Mouse (Mus musculus) cerebellum, adult 2 months (tissue): Measurements from ENCODE around the gene Chm. TPM values are rescaled to one million over a fixed set of nuclear protein-coding genes. Genes with fewer than 3 reads are reported as not detected.
"Not testable (repeated sequence)": the region's sequence is repeated elsewhere in the genome, so short reads cannot be mapped to it uniquely, and the experiment has no call there.

Experiments
- DNase-seq, 2 experiments: peaks; one replicate each; pipeline ENCODE4 v3.0.0; 2021
- H3K27ac ChIP-seq: fragments of 200-500 bp; 2 replicates; pipeline ENCODE4 v1.5.1; 2012; ENCODE audit warnings: low read length, control low read depth, inconsistent platforms; ENCODE audit not compliant: insufficient read depth
- H3K27me3 ChIP-seq: fragments of 200-500 bp; 2 replicates; pipeline ENCODE4 v1.6.1; 2012; ENCODE audit warnings: inconsistent platforms, mild to moderate bottlenecking, low read length, moderate library complexity; ENCODE audit not compliant: control insufficient read depth, insufficient read depth
- H3K4me1 ChIP-seq: fragments of 200-500 bp; 2 replicates; pipeline ENCODE4 v1.6.1; 2011; ENCODE audit warnings: low read length; ENCODE audit not compliant: control insufficient read depth, insufficient read depth
- H3K4me3 ChIP-seq: fragments of 200-500 bp; replicated peaks from 2 replicates; pipeline ENCODE3; 2011; ENCODE audit warnings: mild to moderate bottlenecking, low read depth, low read length, control low read depth; ENCODE audit not compliant: insufficient read depth
- CTCF ChIP-seq: fragments of 200-500 bp; IDR thresholded peaks from 2 replicates; pipeline ENCODE4 v1.5.1; 2011; ENCODE audit warnings: low read depth, mild to moderate bottlenecking, control low read depth, low read length, moderate library complexity, borderline replicate concordance; ENCODE audit not compliant: insufficient read depth
- POLR2A ChIP-seq: fragments of 200-500 bp; IDR thresholded peaks from 2 replicates; pipeline ENCODE4 v1.6.1; 2011; ENCODE audit warnings: low read length, control low read depth, borderline replicate concordance; ENCODE audit not compliant: insufficient read depth
- WGBS: fragments of 180-500 bp; shearing (Covaris S2); methylation state at CpG from one replicate; pipeline ENCODE4 v1.1.7; 2018; 5-methylcytosine and 5-hydroxymethylcytosine counted together
- polyA plus RNA-seq: library from polyadenylated mRNA; depleted of rRNA; stranded (reverse); fragments of >200 nt; gene quantifications from 2 replicates; pipeline ENCODE4 v1.2.3, GENCODE M21; 2012; rRNA removed

Gene Chm
- polyA plus RNA-seq: 11.8 and 13.7 TPM in 2 replicates

- no peaks in the 10 kb centered on the region for H3K27me3 ChIP-seq
- peak within 1 kb of the TSS; percentile 62 for H3K27ac ChIP-seq
- DNase-seq: peak; percentile 57 to 73
- H3K4me1 ChIP-seq: no peaks in the 10 kb centered on the region
- 8% methylated on average over 21 of the region's 21 CpGs for WGBS
- TF ChIP-seq CTCF (no peak), POLR2A (peak; percentile 33; the same call in 1 of the 2 replicates)
- peak within 1 kb of the TSS; percentile 95 for H3K4me3 ChIP-seq
These were observed at the start of gene Chm for GRCm38 (mm10) chrX:113185230-113185985. Gene Chm (minus strand): TSS chrX:113185517.

DNA sequence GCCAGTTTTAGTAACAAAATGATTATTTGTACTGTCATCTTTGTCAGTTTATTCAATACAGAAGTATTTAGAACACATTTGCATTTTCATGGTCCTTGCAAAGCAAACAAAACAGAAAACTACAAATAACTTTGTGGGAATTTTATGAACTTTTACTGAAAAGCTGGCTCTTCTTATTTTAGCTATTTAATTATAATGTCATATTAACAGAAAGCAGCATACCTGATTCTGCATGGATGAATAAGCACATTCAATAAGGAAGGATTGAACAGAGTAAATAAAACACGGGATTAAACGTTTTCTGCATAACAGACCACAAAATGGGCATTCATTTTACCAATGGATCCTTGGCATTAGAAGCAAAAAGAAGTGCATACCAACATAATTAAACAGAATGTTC lies 8.6 kb upstream of the Chm start:
- TF ChIP-seq POLR2A (no peak), CTCF (no peak)
- Histone ChIP-seq H3K4me3 (no peak overlapping the region), H3K4me1 (no peaks in the 10 kb centered on the region)

DNA sequence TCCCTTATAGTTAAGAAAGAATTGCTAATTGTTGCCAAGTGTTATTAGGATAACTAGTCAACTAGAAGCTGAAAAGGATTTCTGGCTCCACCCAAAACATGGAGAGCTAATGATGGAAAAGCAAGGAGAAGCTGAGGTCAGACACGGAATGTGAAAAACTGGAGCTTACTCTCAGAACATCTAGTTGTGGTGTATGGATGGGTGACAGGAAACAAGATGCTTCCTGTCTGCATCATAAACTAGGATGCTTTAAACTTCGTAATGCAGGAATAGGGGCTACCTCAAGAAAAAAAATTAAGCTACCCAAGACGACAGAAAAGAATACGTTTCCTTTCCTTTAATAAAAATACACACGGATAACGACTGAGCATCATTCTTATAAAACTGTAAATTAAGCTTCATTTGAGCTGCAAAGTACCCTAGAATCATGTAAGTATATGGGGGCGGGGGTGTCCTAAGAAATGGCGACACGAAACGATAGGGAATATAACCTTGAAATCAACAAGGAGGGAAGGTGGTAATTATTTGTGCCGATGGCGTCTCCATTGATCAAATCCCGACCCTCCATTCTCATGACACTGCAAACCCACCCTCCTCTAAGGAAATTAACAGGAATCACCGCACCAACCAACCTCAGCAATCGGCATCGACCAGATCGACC lies 618 bp downstream of the Chm start:
- TF ChIP-seq POLR2A: no peak
- TF ChIP-seq CTCF: no peak
- DNase-seq: peak in 1 of 2 experiments; percentile 4
- Histone ChIP-seq H3K4me3 (peak overlapping the region; percentile 95), H3K27ac (peak overlapping the region; percentile 62), H3K27me3 (no peaks in the 10 kb centered on the region), H3K4me1 (no peaks in the 10 kb centered on the region)
- 5% methylated on average over 17 of the region's 17 CpGs for WGBS

More for the DNA sequence above, 8.6 kb upstream of the Chm start:
- H3K27me3 ChIP-seq: no peaks in the 10 kb centered on the region
- WGBS: 4% methylated on average over 2 of the region's 2 CpGs
- no peak for DNase-seq
- H3K27ac ChIP-seq: no peak overlapping the region

- not testable (repeated sequence) for H3K27ac ChIP-seq, H3K4me3 ChIP-seq, H3K4me1 ChIP-seq, DNase-seq, H3K27me3 ChIP-seq
- WGBS: 94% methylated on average over 4 of the region's 4 CpGs
These were observed 4.5 kb downstream of the Chm start for GRCm38 (mm10) chrX:113180856-113181255.

DNA sequence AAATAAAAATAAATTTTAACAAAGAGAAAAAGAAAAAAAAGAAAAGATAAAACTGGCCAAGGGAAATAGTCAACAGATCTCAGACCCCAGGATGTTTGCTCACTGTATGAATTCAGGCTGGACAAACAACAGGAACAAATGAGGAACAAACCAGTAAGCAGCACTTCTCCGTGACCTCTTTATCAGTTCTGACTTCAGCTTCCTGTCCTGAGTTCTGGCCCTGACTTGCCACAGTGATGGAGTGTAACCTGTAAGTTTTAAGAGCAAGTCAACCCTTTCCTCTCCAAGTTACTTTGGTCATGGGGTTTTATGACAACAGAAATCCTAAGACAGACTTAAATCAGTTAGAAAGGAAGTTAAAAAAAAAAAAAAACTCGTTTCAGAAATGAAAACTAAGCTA lies 12.6 kb downstream of the Chm start:
- WGBS: 85% methylated on average over 2 of the region's 2 CpGs
- no peak overlapping the region for H3K4me3 ChIP-seq
- H3K4me1 ChIP-seq: no peaks in the 10 kb centered on the region
- H3K27ac ChIP-seq: no peak overlapping the region
- no peak for TF ChIP-seq POLR2A
- TF ChIP-seq CTCF: no peak
- no peaks in the 10 kb centered on the region for H3K27me3 ChIP-seq
- no peak for DNase-seq

DNA sequence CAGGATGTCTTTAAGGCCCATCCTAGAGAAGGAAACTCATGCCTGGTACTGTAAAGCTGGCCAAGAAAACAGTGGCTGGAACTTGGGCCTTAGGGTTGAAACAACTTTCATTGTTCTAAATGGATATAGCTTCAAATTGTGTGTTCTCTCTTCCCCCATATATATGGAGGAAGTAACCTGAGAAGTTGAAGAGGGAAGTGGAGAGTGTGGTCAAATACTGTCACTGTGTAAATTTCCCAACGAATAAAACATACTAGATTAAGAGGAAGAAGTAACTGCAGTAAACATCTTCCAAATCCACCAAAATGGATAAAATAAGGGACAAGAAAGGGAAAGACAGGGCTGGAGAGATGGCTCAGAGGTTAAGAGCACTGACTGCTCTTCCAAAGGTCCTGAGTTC lies 13.0 kb downstream of the Chm start:
- no peak overlapping the region for H3K27ac ChIP-seq
- H3K4me3 ChIP-seq: no peak overlapping the region
- 74% methylated on average over 1 of the region's 1 CpGs for WGBS
- no peaks in the 10 kb centered on the region for H3K4me1 ChIP-seq
- no peaks in the 10 kb centered on the region for H3K27me3 ChIP-seq
- DNase-seq: no peak
- TF ChIP-seq POLR2A (no peak), CTCF (no peak)

DNA sequence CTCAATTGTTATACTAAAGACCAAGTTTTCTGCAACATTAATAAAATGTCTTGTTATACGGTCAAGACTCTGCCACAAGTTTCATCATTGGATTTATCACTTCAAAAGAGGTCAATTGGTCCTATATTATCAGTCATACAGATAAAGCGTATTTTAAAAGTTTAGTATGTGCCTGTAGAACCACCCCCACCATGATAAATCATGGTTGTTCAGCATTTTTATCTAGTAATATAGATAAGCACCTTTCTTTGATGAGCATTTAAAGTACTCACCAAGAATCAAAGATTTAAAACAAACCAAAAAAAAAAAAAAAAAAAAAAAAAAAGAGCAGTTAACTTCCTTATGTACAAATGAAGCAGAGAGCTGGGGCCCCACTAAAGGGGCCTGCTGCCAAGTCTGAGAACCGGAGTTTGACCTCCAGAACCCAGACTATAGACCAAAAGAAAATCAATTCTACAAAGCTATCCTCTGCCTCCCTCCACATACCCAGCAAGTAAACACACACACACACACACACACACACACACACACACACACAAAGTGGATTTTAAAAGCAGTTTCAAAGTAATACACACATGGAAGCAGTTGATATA lies 25.0 kb downstream of the Chm start:
- no peak for TF ChIP-seq CTCF
- TF ChIP-seq POLR2A: no peak
- Histone ChIP-seq H3K27ac (no peak overlapping the region), H3K4me1 (no peaks in the 10 kb centered on the region), H3K27me3 (no peaks in the 10 kb centered on the region), H3K4me3 (no peak overlapping the region)
- DNase-seq: no peak
- 76% methylated on average over 3 of the region's 3 CpGs for WGBS

DNA sequence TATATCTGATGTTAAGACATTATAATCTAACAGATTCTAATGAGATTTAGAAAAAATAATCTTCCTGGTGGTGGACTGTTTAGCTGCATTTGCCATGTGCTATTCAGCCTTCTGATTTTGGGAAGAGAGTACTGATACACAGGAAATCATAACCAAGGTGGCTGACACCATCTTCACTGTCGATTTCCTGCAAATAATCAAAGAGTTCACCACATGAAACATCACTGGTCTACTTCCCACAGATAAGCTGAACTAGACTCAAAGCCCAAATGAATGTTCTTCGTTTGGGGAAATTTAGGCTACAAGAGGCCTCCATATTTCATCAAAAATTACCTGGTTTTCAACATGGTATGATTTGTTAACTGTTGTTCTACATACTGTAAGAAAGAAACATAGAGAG lies 101.1 kb downstream of the Chm start:
- no peak for DNase-seq
- Histone ChIP-seq H3K27me3 (no peaks in the 10 kb centered on the region), H3K4me3 (no peak overlapping the region), H3K27ac (no peak overlapping the region), H3K4me1 (no peaks in the 10 kb centered on the region)
- TF ChIP-seq CTCF (no peak), POLR2A (no peak)
- WGBS: 80% methylated on average over 2 of the region's 2 CpGs
